Mouse (Mus musculus): ENCODE data around the gene Eml2. TPM values are rescaled to one million over a fixed set of nuclear protein-coding genes. Genes with fewer than 3 reads are reported as not detected.

The Eml2 gene
- polyA plus RNA-seq, 1 experiment from 2014 or later: 4.0 TPM

DNA sequence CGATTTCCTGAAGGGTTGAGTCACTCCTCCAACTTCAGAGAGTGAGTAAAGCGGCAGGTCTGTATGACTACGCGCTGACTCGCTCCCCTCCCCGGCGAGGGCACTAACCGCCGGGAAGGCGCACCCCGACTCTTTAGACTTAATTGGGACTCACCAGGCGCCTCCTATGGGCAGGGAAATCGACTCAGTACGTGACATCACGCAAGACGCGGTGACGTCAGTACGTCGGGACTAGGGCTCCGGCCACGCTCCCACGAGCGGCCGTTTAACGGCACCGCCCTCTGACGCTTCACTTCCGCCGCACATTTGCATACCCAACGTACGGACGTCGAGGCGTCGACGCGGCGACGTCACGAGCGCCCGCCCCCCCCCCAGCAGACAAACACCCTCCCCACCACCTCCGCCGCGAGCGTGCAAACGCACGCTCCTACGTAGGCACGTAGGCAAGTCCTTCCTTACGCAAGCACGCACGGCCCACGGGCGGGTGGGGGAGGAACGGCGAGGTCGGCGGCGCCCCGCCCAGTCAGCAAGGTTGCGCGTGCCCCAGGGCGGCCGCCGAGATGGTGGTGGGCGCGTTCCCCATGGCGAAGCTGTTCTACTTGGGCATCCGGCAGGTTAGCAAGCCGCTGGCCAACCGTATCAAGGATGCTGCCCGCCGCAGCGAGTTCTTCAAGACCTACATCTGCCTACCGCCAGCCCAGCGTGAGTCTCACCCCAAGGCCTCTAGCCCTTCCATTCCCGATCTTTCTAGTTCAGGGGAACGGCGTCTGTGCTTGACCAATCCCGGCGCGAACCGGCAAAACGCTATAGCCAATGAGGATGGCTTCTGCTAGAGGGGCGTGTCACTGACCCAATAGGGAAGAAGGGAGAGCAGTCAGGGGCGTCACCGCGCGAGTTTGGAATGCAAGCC is 51.9 kb downstream of the Eml2 start, which contains the start of gene Opa3:
TSS of gene Opa3 (plus strand) at position 452 of the 910 bp plus-strand sequence.
- Histone ChIP-seq H3K36me3 (ENCODE audit: control insufficient read depth, insufficient read depth) (no peaks in the 10 kb centered on the region; the same call in 1 of the 2 replicates), H3K27me3 (ENCODE audit: control insufficient read depth, insufficient read depth, low read depth, low read length) (no peaks in the 10 kb centered on the region), H3K4me1 (ENCODE audit: control insufficient read depth, low read depth, low read length) (peaks cover 52% of the 10 kb centered on the region), H3K9ac (ENCODE audit: low read depth, low read length) (peak within 1 kb of the TSS; percentile 85), H3K27ac (ENCODE audit: low read length) (peak within 1 kb of the TSS; percentile 100), H3K4me2 (ENCODE audit: low read depth, low read length) (peak within 1 kb of the TSS; percentile 88), H3K9me3 (replicated peaks; ENCODE audit: control insufficient read depth, low read length) (no peaks in the 10 kb centered on the region), H3K4me3 (ENCODE audit: low read depth, low read length) (peak within 1 kb of the TSS; percentile 77)
- ATAC-seq (ENCODE audit: low read depth): peak; percentile 86
- WGBS (ENCODE audit: insufficient replicate concordance): under 1% methylated on average over 88 of the region's 91 CpGs

DNA sequence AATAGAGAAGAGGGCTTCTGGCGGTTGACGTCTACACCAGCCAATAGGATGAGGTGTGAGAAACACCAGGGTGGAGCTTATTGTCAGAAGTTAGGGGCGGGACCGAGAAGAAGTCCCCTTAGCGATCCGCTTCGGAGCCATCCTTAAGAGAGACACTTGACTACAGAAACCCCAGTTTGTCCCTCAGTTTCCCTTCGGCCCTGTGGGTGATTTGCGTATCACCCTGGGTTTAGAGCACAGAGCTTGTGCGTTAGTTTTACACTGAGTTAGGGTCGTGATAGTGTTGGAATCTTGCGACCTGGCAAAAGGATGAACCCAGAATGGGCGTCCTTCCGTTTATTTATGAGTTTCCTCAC is 52.5 kb downstream of the Eml2 start:
- no peak for ATAC-seq (ENCODE audit: low read depth)
- H3K4me3 ChIP-seq (ENCODE audit: low read depth, low read length): peak overlapping the region; percentile 77
- no peaks in the 10 kb centered on the region; the same call in 1 of the 2 replicates for H3K36me3 ChIP-seq (ENCODE audit: control insufficient read depth, insufficient read depth)
- peaks cover 48% of the 10 kb centered on the region for H3K4me1 ChIP-seq (ENCODE audit: control insufficient read depth, low read depth, low read length)
- H3K27ac ChIP-seq (ENCODE audit: low read length): peak overlapping the region; percentile 93
- no peaks in the 10 kb centered on the region for H3K9me3 ChIP-seq (replicated peaks; ENCODE audit: control insufficient read depth, low read length)
- H3K4me2 ChIP-seq (ENCODE audit: low read depth, low read length): peak overlapping the region; percentile 78
- WGBS (ENCODE audit: insufficient replicate concordance): 0% methylated on average over 14 of the region's 14 CpGs
- H3K27me3 ChIP-seq (ENCODE audit: control insufficient read depth, insufficient read depth, low read depth, low read length): no peaks in the 10 kb centered on the region
- peak overlapping the region; percentile 85 for H3K9ac ChIP-seq (ENCODE audit: low read depth, low read length)

DNA sequence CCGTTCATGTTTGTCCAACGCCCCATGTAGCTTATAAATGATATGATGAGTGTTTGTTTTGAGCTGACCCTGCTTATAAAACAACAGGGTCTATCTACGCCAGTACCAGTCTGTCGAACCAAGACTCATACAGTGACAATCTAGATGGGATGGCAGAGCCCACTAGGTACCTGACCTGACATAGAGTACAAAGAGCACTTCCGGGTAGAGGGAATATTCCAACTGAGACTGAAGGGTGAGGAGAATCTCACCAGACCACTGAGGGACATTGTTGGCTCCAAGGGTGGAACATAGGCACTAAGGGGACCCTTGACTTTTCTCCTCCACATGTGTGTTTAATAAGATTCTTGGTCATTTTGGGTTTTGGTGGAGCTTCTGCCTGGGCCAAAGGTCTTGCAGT is 53.2 kb downstream of the Eml2 start:
- Histone ChIP-seq H3K4me3 (ENCODE audit: low read depth, low read length) (peak overlapping the region; percentile 77), H3K4me2 (ENCODE audit: low read depth, low read length) (peak overlapping the region; percentile 78), H3K36me3 (ENCODE audit: control insufficient read depth, insufficient read depth) (peaks cover 3% of the 10 kb centered on the region; the same call in 1 of the 2 replicates), H3K27ac (ENCODE audit: low read length) (peak overlapping the region; percentile 93), H3K27me3 (ENCODE audit: control insufficient read depth, insufficient read depth, low read depth, low read length) (no peaks in the 10 kb centered on the region), H3K9ac (ENCODE audit: low read depth, low read length) (peak overlapping the region; percentile 85), H3K9me3 (replicated peaks; ENCODE audit: control insufficient read depth, low read length) (no peaks in the 10 kb centered on the region), H3K4me1 (ENCODE audit: control insufficient read depth, low read depth, low read length) (peaks cover 41% of the 10 kb centered on the region)
- 24% methylated on average over 5 of the region's 5 CpGs for WGBS (ENCODE audit: insufficient replicate concordance)
- ATAC-seq (ENCODE audit: low read depth): no peak

DNA sequence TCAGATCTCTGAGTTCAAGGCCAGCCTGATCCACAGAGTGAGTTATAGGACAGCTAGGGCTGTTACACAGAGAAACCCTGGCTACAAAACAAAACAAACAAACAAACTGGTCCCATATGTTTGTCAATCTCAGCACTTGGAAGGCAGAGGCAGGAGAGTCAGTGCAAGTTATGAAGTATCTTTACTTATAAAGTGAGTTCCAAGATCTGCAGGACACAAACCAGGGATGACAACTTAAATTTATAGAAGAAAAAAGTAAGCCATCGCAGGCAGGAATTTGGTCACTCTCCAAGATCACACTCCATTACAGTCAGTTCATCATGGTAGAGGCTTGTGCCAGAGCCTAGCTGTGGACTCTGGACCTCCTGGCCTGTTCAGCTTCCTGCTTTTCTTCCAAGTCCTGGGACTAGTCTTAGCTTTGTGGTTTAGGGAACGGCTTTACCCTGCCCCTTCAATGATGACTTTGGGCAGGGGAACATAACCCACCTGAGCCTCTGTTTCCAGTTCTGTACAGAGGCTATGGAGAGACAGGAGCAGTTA is 53.9 kb downstream of the Eml2 start:
- H3K9me3 ChIP-seq (replicated peaks; ENCODE audit: control insufficient read depth, low read length): no peaks in the 10 kb centered on the region
- H3K4me3 ChIP-seq (ENCODE audit: low read depth, low read length): no peak overlapping the region; the same call in 1 of the 2 replicates
- peaks cover 3% of the 10 kb centered on the region; the same call in 1 of the 2 replicates for H3K36me3 ChIP-seq (ENCODE audit: control insufficient read depth, insufficient read depth)
- H3K4me2 ChIP-seq (ENCODE audit: low read depth, low read length): peak overlapping the region; percentile 78
- peaks cover 39% of the 10 kb centered on the region for H3K4me1 ChIP-seq (ENCODE audit: control insufficient read depth, low read depth, low read length)
- no peak for ATAC-seq (ENCODE audit: low read depth)
- WGBS (ENCODE audit: insufficient replicate concordance): 88% methylated on average over 2 of the region's 2 CpGs
- H3K9ac ChIP-seq (ENCODE audit: low read depth, low read length): no peak overlapping the region
- H3K27ac ChIP-seq (ENCODE audit: low read length): no peak overlapping the region
- H3K27me3 ChIP-seq (ENCODE audit: control insufficient read depth, insufficient read depth, low read depth, low read length): no peaks in the 10 kb centered on the region

DNA sequence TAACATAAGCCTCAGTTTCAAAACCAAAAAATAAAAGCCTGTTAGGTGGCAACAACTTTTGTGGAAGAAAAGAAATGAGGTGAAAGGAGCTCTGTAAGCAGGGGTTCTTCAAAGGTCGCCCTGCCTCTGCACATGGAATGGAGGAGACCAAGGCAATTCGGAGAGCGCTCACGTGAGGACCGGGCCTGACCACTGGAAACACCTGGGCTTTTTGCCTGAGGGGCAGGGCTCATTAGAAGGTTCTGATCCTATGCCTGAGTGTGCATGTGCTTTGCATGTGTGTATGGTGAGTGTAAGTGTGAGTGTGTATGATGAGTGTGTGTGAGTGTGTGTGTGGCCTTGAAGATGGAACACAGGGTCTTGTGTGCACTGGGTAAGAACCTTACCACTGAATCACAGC is 54.7 kb downstream of the Eml2 start:
- H3K36me3 ChIP-seq (ENCODE audit: control insufficient read depth, insufficient read depth): peaks cover 3% of the 10 kb centered on the region; the same call in 1 of the 2 replicates
- no peaks in the 10 kb centered on the region for H3K9me3 ChIP-seq (replicated peaks; ENCODE audit: control insufficient read depth, low read length)
- H3K9ac ChIP-seq (ENCODE audit: low read depth, low read length): no peak overlapping the region
- H3K27ac ChIP-seq (ENCODE audit: low read length): no peak overlapping the region
- H3K4me2 ChIP-seq (ENCODE audit: low read depth, low read length): no peak overlapping the region
- peaks cover 39% of the 10 kb centered on the region for H3K4me1 ChIP-seq (ENCODE audit: control insufficient read depth, low read depth, low read length)
- H3K4me3 ChIP-seq (ENCODE audit: low read depth, low read length): no peak overlapping the region
- 87% methylated on average over 5 of the region's 5 CpGs for WGBS (ENCODE audit: insufficient replicate concordance)
- no peaks in the 10 kb centered on the region for H3K27me3 ChIP-seq (ENCODE audit: control insufficient read depth, insufficient read depth, low read depth, low read length)
- no peak for ATAC-seq (ENCODE audit: low read depth)

DNA sequence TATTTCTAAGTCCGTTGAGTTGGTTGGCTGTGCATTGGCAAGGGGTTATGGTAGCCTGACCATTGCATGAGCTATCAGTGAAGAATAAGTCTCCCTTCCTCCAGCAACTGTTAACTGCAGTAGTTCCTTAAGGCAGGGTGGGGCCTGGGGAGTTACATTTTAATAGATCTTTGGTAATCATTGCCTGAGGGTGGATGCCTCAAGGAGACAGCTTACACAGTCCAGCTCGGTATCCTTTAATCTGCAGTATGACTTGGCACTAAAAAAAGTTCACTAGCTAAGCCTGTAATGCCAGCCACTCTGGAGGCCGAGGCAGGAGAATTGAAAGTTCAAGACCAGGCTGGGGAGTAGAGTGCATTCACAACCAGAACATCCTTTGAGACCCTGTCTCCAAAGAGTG is 55.6 kb downstream of the Eml2 start:
- no peaks in the 10 kb centered on the region for H3K9me3 ChIP-seq (replicated peaks; ENCODE audit: control insufficient read depth, low read length)
- H3K4me1 ChIP-seq (ENCODE audit: control insufficient read depth, low read depth, low read length): peaks cover 42% of the 10 kb centered on the region
- H3K36me3 ChIP-seq (ENCODE audit: control insufficient read depth, insufficient read depth): peaks cover 3% of the 10 kb centered on the region; the same call in 1 of the 2 replicates
- no peak overlapping the region for H3K4me2 ChIP-seq (ENCODE audit: low read depth, low read length)
- ATAC-seq (ENCODE audit: low read depth): no peak
- no peak overlapping the region for H3K9ac ChIP-seq (ENCODE audit: low read depth, low read length)
- 62% methylated on average over 3 of the region's 3 CpGs for WGBS (ENCODE audit: insufficient replicate concordance)
- no peak overlapping the region for H3K27ac ChIP-seq (ENCODE audit: low read length)
- H3K27me3 ChIP-seq (ENCODE audit: control insufficient read depth, insufficient read depth, low read depth, low read length): no peaks in the 10 kb centered on the region
- no peak overlapping the region for H3K4me3 ChIP-seq (ENCODE audit: low read depth, low read length)

DNA sequence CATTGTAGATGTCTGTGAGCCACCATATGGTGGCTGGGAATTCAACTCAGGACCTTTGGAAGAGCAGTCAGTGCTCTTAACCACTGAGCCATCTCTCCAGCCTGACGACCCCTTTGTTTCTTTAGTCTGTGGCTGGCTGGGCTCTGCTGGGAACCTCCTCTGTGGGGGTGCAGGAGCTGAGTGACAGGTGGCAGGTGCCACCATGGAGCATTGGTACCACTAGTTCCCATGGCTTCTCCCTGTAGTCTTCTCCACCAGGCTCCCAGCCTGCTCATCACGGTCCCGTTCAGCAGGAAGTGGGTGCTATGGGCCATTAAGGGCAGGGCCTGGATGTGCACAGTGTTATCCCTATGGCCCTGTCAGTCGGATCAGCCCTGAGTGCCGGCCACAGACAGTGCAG is 58.4 kb downstream of the Eml2 start:
- 66% methylated on average over 5 of the region's 5 CpGs for WGBS (ENCODE audit: insufficient replicate concordance)

DNA sequence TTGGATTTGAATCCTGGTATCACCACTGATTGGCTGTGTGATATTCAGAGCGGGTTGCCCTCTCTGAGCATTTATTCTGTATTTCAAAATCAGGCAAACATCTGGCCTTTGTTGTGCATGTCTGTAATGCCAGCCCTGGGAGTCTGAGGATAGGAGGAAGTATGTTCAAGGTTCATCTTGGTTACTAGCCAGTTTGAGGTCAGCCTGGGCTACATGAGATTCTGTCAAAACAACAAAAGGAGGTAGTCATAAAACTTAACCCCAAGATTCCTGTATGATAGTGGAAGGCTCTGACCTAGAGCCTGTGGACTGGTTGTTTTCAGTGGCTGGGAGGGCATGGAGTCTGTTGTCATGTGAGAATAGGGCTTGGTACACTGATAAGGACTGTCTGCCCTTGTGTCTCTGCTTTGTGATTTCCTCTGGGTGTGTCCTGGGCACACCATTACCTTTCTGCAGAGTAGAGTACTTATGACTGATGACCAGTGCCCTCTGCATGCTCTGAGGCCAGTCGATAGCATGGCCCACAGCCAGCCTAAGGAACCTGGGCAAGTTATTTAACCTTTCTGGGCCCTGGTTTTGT is 59.0 kb downstream of the Eml2 start:
- Histone ChIP-seq H3K27ac (ENCODE audit: low read length) (no peak overlapping the region; the same call in 1 of the 2 replicates), H3K4me3 (ENCODE audit: low read depth, low read length) (no peak overlapping the region), H3K27me3 (ENCODE audit: control insufficient read depth, insufficient read depth, low read depth, low read length) (no peaks in the 10 kb centered on the region), H3K4me1 (ENCODE audit: control insufficient read depth, low read depth, low read length) (peaks cover 53% of the 10 kb centered on the region), H3K4me2 (ENCODE audit: low read depth, low read length) (no peak overlapping the region), H3K9ac (ENCODE audit: low read depth, low read length) (no peak overlapping the region), H3K36me3 (ENCODE audit: control insufficient read depth, insufficient read depth) (peaks cover 3% of the 10 kb centered on the region; the same call in 1 of the 2 replicates), H3K9me3 (replicated peaks; ENCODE audit: control insufficient read depth, low read length) (no peaks in the 10 kb centered on the region)
- WGBS (ENCODE audit: insufficient replicate concordance): 60% methylated on average over 2 of the region's 2 CpGs
- ATAC-seq (ENCODE audit: low read depth): no peak

More for the DNA sequence above, 58.4 kb downstream of the Eml2 start:
- no peak for ATAC-seq (ENCODE audit: low read depth)
- H3K27me3 ChIP-seq (ENCODE audit: control insufficient read depth, insufficient read depth, low read depth, low read length): no peaks in the 10 kb centered on the region
- H3K4me2 ChIP-seq (ENCODE audit: low read depth, low read length): no peak overlapping the region
- H3K9me3 ChIP-seq (replicated peaks; ENCODE audit: control insufficient read depth, low read length): no peaks in the 10 kb centered on the region
- peaks cover 53% of the 10 kb centered on the region for H3K4me1 ChIP-seq (ENCODE audit: control insufficient read depth, low read depth, low read length)
- H3K27ac ChIP-seq (ENCODE audit: low read length): no peak overlapping the region
- no peak overlapping the region for H3K4me3 ChIP-seq (ENCODE audit: low read depth, low read length)
- no peak overlapping the region for H3K9ac ChIP-seq (ENCODE audit: low read depth, low read length)
- H3K36me3 ChIP-seq (ENCODE audit: control insufficient read depth, insufficient read depth): peaks cover 3% of the 10 kb centered on the region; the same call in 1 of the 2 replicates
